Mouse (Mus musculus): Measurements from ENCODE around the gene Srsf12. TPM values are rescaled to one million over a fixed set of nuclear protein-coding genes. Genes with fewer than 3 reads are reported as not detected.

Gene Srsf12
- total and polyA plus RNA-seq, 2 experiments from 2014 or later: 0.38 TPM; not detected in 1

DNA sequence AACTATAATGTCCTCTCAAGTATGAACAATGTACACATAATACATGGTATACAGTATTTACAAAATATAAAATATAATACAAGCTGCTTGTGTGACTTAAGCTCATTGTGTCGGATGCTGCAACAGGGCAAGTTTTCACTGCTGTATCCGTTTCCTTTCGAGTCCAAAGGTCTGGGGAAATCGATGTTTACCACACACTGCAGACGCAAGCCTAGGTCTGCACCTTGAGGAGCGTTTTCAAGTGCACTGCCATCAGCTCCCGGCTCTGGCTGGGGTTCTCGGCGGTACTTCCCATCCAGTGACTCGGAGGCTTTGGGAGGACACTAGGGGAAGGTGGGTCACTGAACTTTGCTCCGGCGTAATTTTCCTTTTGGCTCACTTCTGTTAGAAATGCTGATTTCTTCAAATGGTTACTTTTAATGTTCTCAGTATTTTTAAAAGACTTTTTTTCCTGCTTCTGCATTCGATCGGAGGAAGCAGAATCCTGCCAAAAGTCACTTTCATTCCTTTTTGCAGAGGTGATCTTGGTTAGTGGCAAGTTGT is 37.1 kb downstream of the Srsf12 start:
- no peaks in the 10 kb centered on the region for H3K27me3 ChIP-seq (ENCODE audit: control insufficient read depth, insufficient read depth, low read length)
- H3K27ac ChIP-seq (ENCODE audit: low read depth): no peak overlapping the region
- H3K4me1 ChIP-seq (ENCODE audit: control insufficient read depth, insufficient read depth): peaks cover 17% of the 10 kb centered on the region
- no peak for DNase-seq (ENCODE audit: low spot score)
- no peak for TF ChIP-seq EP300 (IDR thresholded peaks at IDR 0.05; ENCODE audit: low read depth)
- no peak for TF ChIP-seq CTCF (IDR thresholded peaks at IDR 0.05; ENCODE audit: low read depth)
- peak overlapping the region; percentile 76 for H3K4me2 ChIP-seq (ENCODE audit: low read depth, low read length)
- H3K9me3 ChIP-seq (replicated peaks; ENCODE audit: control insufficient read depth, low read length): no peaks in the 10 kb centered on the region
- 53% methylated on average over 14 of the region's 14 CpGs for WGBS
- H3K36me3 ChIP-seq (replicated peaks; ENCODE audit: control insufficient read depth, insufficient read depth, low read length): peaks cover 38% of the 10 kb centered on the region
- no peak overlapping the region for H3K9ac ChIP-seq (replicated peaks; ENCODE audit: low read depth, low read length)
- ATAC-seq (ENCODE audit: insufficient read depth, low read depth): no peak
- H3K4me3 ChIP-seq (ENCODE audit: low read depth, low read length): peak overlapping the region; percentile 91

DNA sequence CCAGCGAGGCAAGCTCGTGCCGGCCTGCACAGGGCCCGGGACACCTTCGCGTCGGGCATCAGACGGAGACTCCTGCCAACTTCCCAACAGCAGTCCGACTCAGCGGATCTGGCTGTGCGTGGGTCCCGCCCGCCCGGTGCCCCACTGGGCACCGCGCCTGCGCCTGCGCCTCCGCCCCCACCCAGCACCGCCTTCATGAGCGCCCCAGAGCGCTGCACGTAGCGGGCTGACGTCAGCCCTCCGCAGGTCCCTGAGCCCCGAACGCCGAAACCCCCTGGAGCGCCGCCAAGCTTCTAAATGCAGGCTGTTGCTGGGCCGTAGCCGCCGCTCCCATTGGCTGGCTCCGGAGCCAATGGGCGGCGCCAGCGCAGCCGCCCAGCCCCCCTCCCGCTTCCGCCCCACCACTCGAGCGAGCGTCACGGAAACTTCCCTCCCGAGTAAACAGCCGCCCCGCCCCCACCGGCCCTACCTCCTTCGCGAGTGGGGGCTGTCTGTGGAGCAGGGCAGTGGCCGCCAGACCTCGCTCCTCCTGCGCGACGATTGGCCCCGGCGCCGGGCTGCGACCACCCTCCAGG is 38.8 kb downstream of the Srsf12 start:
- peak overlapping the region; percentile 100 for H3K9ac ChIP-seq (replicated peaks; ENCODE audit: low read depth, low read length)
- WGBS: under 1% methylated on average over 53 of the region's 60 CpGs
- H3K4me3 ChIP-seq (ENCODE audit: low read depth, low read length): peak overlapping the region; percentile 91
- peaks cover 37% of the 10 kb centered on the region for H3K36me3 ChIP-seq (replicated peaks; ENCODE audit: control insufficient read depth, insufficient read depth, low read length)
- DNase-seq (ENCODE audit: low spot score): peak; percentile 99
- ATAC-seq (ENCODE audit: insufficient read depth, low read depth): peak; percentile 84
- TF ChIP-seq EP300 (IDR thresholded peaks at IDR 0.05; ENCODE audit: low read depth): peak; percentile 82
- no peak for TF ChIP-seq CTCF (IDR thresholded peaks at IDR 0.05; ENCODE audit: low read depth)
- no peaks in the 10 kb centered on the region for H3K9me3 ChIP-seq (replicated peaks; ENCODE audit: control insufficient read depth, low read length)
- no peaks in the 10 kb centered on the region for H3K27me3 ChIP-seq (ENCODE audit: control insufficient read depth, insufficient read depth, low read length)
- H3K4me1 ChIP-seq (ENCODE audit: control insufficient read depth, insufficient read depth): peaks cover 17% of the 10 kb centered on the region
- H3K4me2 ChIP-seq (ENCODE audit: low read depth, low read length): peak overlapping the region; percentile 76
- peak overlapping the region; percentile 100 for H3K27ac ChIP-seq (ENCODE audit: low read depth)

DNA sequence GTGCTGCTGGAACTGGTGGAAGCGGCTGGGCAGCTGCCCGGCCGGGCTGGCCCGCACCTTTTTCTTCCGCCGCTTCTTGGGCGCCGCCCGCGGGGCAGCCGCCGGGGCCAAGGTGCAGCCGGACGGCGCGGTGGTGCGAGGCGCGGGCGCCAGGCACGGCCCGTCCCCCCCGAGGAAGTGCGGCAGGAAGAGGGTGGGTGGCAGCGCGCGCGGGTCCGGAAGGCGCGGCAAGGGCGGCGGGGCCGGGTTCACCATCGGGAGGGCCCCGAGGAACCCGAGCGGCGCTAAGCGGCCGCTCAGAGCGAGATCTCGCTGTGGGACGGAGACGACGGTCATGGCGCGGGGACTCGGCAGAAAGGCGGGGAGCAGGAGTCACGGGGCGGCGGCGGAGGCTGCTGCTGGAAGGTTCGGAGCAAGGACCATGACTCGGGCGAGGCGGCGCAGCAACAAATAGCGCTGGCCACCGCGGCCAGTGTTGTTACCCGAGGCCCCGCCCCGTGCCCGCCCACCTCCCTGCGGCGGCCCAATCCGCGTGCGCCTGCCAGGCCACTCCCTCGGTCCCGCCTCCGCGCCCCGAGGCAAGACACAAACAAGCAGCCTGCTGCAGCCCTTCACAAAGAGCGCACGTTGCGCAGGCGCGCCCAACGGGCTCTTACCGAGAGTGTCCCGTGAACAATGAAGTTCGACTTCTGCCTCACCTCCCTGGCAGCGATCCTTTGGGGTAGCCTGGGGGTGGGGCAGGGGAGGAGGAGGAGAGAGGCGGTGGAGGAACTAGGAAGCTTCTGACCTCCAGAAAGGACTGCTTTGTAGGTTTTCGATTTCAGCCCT is 39.5 kb downstream of the Srsf12 start:
- H3K9ac ChIP-seq (replicated peaks; ENCODE audit: low read depth, low read length): peak overlapping the region; percentile 100
- no peaks in the 10 kb centered on the region for H3K27me3 ChIP-seq (ENCODE audit: control insufficient read depth, insufficient read depth, low read length)
- H3K9me3 ChIP-seq (replicated peaks; ENCODE audit: control insufficient read depth, low read length): no peaks in the 10 kb centered on the region
- peak overlapping the region; percentile 91 for H3K4me3 ChIP-seq (ENCODE audit: low read depth, low read length)
- DNase-seq (ENCODE audit: low spot score) (peak; percentile 97), ATAC-seq (ENCODE audit: insufficient read depth, low read depth) (peak; percentile 90)
- H3K27ac ChIP-seq (ENCODE audit: low read depth): peak overlapping the region; percentile 100
- TF ChIP-seq CTCF (IDR thresholded peaks at IDR 0.05; ENCODE audit: low read depth) (no peak), EP300 (IDR thresholded peaks at IDR 0.05; ENCODE audit: low read depth) (peak; percentile 65; the same call in 1 of the 2 replicates)
- H3K4me1 ChIP-seq (ENCODE audit: control insufficient read depth, insufficient read depth): peaks cover 17% of the 10 kb centered on the region
- peak overlapping the region; percentile 59 for H3K4me2 ChIP-seq (ENCODE audit: low read depth, low read length)
- under 1% methylated on average over 53 of the region's 88 CpGs for WGBS
- H3K36me3 ChIP-seq (replicated peaks; ENCODE audit: control insufficient read depth, insufficient read depth, low read length): peaks cover 30% of the 10 kb centered on the region

DNA sequence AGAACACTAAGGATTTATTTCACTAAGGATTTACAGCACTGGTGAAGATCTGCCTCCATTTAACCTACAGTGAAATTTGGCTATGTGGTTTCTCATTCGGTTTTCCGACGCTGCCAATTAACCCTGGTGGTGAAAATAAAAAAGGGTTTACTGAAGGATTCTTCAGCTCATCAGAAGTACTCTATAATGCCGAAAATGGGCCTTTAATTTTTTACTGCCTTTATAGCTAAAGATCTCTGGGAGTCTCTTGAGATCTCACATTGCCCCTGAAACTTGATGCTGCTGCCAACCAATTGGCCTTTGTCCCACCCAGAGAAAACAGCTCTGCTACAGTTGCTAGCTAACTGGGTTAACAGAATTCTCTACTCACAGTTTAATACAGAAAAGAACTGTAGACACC is 40.1 kb downstream of the Srsf12 start:
- ATAC-seq (ENCODE audit: insufficient read depth, low read depth) (no peak), DNase-seq (ENCODE audit: low spot score) (no peak)

DNA sequence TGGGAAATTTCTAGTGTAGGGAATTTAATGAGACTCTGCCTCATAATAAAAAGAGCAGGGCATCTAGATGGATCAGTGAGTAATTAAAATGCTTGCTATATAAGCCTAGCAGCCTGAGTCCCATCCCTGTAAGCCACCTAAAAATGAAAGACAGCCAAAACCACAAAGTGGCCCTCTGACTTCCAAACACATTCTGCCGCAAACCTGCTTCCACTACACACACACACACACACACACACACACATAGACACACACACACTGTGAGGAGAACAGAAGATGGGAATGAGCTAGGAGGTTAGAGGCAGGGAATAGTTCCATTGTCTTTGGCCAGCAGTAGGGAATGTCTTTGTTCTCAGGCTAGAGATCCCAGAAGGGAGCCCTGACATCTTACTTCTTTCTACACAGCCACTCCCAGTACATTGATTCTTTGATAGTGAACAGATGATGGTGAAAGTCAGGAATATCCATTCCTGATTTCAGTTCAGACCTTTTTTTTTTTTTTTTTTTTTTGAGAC is 41.0 kb downstream of the Srsf12 start:
- no peak overlapping the region for H3K9ac ChIP-seq (replicated peaks; ENCODE audit: low read depth, low read length)
- WGBS: 96% methylated on average over 1 of the region's 1 CpGs
- H3K36me3 ChIP-seq (replicated peaks; ENCODE audit: control insufficient read depth, insufficient read depth, low read length): peaks cover 16% of the 10 kb centered on the region
- no peaks in the 10 kb centered on the region for H3K27me3 ChIP-seq (ENCODE audit: control insufficient read depth, insufficient read depth, low read length)
- TF ChIP-seq EP300 (IDR thresholded peaks at IDR 0.05; ENCODE audit: low read depth): no peak
- no peak for TF ChIP-seq CTCF (IDR thresholded peaks at IDR 0.05; ENCODE audit: low read depth)
- DNase-seq (ENCODE audit: low spot score) (no peak), ATAC-seq (ENCODE audit: insufficient read depth, low read depth) (no peak)
- no peak overlapping the region for H3K4me3 ChIP-seq (ENCODE audit: low read depth, low read length)
- H3K27ac ChIP-seq (ENCODE audit: low read depth): peak overlapping the region; percentile 100; the same call in 1 of the 2 replicates
- H3K9me3 ChIP-seq (replicated peaks; ENCODE audit: control insufficient read depth, low read length): no peaks in the 10 kb centered on the region
- H3K4me1 ChIP-seq (ENCODE audit: control insufficient read depth, insufficient read depth): peaks cover 17% of the 10 kb centered on the region
- no peak overlapping the region for H3K4me2 ChIP-seq (ENCODE audit: low read depth, low read length)

More for the DNA sequence above, 40.1 kb downstream of the Srsf12 start:
- H3K9ac ChIP-seq (replicated peaks; ENCODE audit: low read depth, low read length): peak overlapping the region; percentile 100
- peak overlapping the region; percentile 91 for H3K4me3 ChIP-seq (ENCODE audit: low read depth, low read length)
- H3K9me3 ChIP-seq (replicated peaks; ENCODE audit: control insufficient read depth, low read length): no peaks in the 10 kb centered on the region
- WGBS: 2% methylated on average over 4 of the region's 4 CpGs
- H3K27ac ChIP-seq (ENCODE audit: low read depth): peak overlapping the region; percentile 100
- peak; percentile 13; the same call in 1 of the 2 replicates for TF ChIP-seq CTCF (IDR thresholded peaks at IDR 0.05; ENCODE audit: low read depth)
- TF ChIP-seq EP300 (IDR thresholded peaks at IDR 0.05; ENCODE audit: low read depth): peak; percentile 11; the same call in 1 of the 2 replicates
- peaks cover 24% of the 10 kb centered on the region for H3K36me3 ChIP-seq (replicated peaks; ENCODE audit: control insufficient read depth, insufficient read depth, low read length)
- H3K4me1 ChIP-seq (ENCODE audit: control insufficient read depth, insufficient read depth): peaks cover 17% of the 10 kb centered on the region
- peak overlapping the region; percentile 59 for H3K4me2 ChIP-seq (ENCODE audit: low read depth, low read length)
- H3K27me3 ChIP-seq (ENCODE audit: control insufficient read depth, insufficient read depth, low read length): no peaks in the 10 kb centered on the region

Measured in heart, postnatal 0 days (tissue).